Mouse (Mus musculus): Measurements from ENCODE around the gene Gdpgp1.

Gene Gdpgp1

GRCm38 (mm10) chr7:80232489-80233029 is at the start of gene Gdpgp1, which contains the start of gene Cib1:
TSS of gene Gdpgp1 (plus strand) at chr7:80232865.
TSS of gene Cib1 (minus strand) at chr7:80232813.
- H3K27me3 ChIP-seq (ENCODE audit: control insufficient read depth, insufficient read depth, low read length, poor library complexity, severe bottlenecking): no peaks in the 10 kb centered on the region
- peak; percentile 98 for DNase-seq (ENCODE audit: low read depth, low spot score)
- H3K36me3 ChIP-seq (ENCODE audit: control insufficient read depth, insufficient read depth, low read length, poor library complexity, severe bottlenecking): peaks cover 4% of the 10 kb centered on the region; the same call in 1 of the 2 replicates

DNA sequence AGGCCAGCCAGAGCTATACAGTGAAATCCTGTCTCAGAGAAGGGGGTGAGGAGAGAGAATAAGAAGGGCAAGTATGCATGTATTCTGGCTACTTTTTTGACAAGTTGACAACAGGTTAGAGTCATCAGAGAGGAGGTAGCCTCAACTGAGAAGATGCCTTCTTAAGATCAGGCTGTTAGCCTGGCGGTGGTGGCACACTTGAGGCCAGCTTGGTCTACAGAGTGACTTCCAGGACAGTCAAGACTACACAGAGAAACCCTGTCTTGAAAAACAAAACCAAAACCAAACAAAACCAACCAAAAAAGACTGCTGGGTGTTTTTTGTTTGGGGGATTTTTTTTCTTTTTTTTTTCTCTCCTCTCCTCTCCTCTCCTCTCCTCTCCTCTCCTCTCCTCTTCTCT is 49.2 kb upstream of the Gdpgp1 start:
- no peak for DNase-seq (ENCODE audit: low read depth, low spot score)
- Histone ChIP-seq H3K36me3 (ENCODE audit: control insufficient read depth, insufficient read depth, low read length, poor library complexity, severe bottlenecking) (no peaks in the 10 kb centered on the region), H3K27me3 (ENCODE audit: control insufficient read depth, insufficient read depth, low read length, poor library complexity, severe bottlenecking) (no peaks in the 10 kb centered on the region)

- no peak for DNase-seq (ENCODE audit: low read depth, low spot score)
These were observed 48.7 kb upstream of the Gdpgp1 start for GRCm38 (mm10) chr7:80183969-80184368.

GRCm38 (mm10) chr7:80184551-80184950 is 48.1 kb upstream of the Gdpgp1 start:
- no peak for DNase-seq (ENCODE audit: low read depth, low spot score)
- H3K36me3 ChIP-seq (ENCODE audit: control insufficient read depth, insufficient read depth, low read length, poor library complexity, severe bottlenecking): no peaks in the 10 kb centered on the region

More at GRCm38 (mm10) chr7:80183969-80184368, 48.7 kb upstream of the Gdpgp1 start:
- Histone ChIP-seq H3K27me3 (ENCODE audit: control insufficient read depth, insufficient read depth, low read length, poor library complexity, severe bottlenecking) (no peaks in the 10 kb centered on the region), H3K36me3 (ENCODE audit: control insufficient read depth, insufficient read depth, low read length, poor library complexity, severe bottlenecking) (no peaks in the 10 kb centered on the region)

GRCm38 (mm10) chr7:80184968-80185367 is 47.7 kb upstream of the Gdpgp1 start:
- no peak for DNase-seq (ENCODE audit: low read depth, low spot score)
- Histone ChIP-seq H3K36me3 (ENCODE audit: control insufficient read depth, insufficient read depth, low read length, poor library complexity, severe bottlenecking) (no peaks in the 10 kb centered on the region), H3K27me3 (ENCODE audit: control insufficient read depth, insufficient read depth, low read length, poor library complexity, severe bottlenecking) (no peaks in the 10 kb centered on the region)

More at GRCm38 (mm10) chr7:80184551-80184950, 48.1 kb upstream of the Gdpgp1 start:
- no peaks in the 10 kb centered on the region for H3K27me3 ChIP-seq (ENCODE audit: control insufficient read depth, insufficient read depth, low read length, poor library complexity, severe bottlenecking)

DNA sequence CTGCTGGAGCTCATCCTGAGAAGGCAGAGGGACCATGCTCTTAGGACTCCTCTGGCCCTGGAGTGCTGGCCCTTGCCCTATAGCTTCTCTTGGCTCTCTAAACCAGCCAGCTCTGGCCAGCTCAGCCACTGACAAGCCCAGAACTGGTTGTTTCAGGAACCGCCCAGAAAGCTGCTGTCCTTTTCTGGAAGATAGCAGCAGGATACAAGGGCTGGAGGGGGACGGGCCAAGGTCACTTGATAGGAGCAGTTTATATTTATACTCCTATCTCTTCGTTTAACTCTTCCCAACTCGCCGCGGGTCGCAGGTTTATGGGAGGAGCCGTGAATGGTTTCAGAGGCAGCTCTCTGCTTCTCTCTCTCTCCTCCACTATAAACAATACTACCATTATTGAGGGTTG is 46.6 kb upstream of the Gdpgp1 start:
- Histone ChIP-seq H3K36me3 (ENCODE audit: control insufficient read depth, insufficient read depth, low read length, poor library complexity, severe bottlenecking) (no peaks in the 10 kb centered on the region), H3K27me3 (ENCODE audit: control insufficient read depth, insufficient read depth, low read length, poor library complexity, severe bottlenecking) (no peaks in the 10 kb centered on the region)
- no peak for DNase-seq (ENCODE audit: low read depth, low spot score)

GRCm38 (mm10) chr7:80186531-80187296 is 46.0 kb upstream of the Gdpgp1 start, which contains the start of gene Sema4b:
TSS of gene Sema4b (plus strand) at chr7:80186841.
- DNase-seq (ENCODE audit: low read depth, low spot score): peak; percentile 76
- no peaks in the 10 kb centered on the region for H3K27me3 ChIP-seq (ENCODE audit: control insufficient read depth, insufficient read depth, low read length, poor library complexity, severe bottlenecking)
- no peaks in the 10 kb centered on the region for H3K36me3 ChIP-seq (ENCODE audit: control insufficient read depth, insufficient read depth, low read length, poor library complexity, severe bottlenecking)

GRCm38 (mm10) chr7:80187501-80187900 is 45.2 kb upstream of the Gdpgp1 start:
- H3K36me3 ChIP-seq (ENCODE audit: control insufficient read depth, insufficient read depth, low read length, poor library complexity, severe bottlenecking): no peaks in the 10 kb centered on the region
- no peak for DNase-seq (ENCODE audit: low read depth, low spot score)
- H3K27me3 ChIP-seq (ENCODE audit: control insufficient read depth, insufficient read depth, low read length, poor library complexity, severe bottlenecking): no peaks in the 10 kb centered on the region

DNA sequence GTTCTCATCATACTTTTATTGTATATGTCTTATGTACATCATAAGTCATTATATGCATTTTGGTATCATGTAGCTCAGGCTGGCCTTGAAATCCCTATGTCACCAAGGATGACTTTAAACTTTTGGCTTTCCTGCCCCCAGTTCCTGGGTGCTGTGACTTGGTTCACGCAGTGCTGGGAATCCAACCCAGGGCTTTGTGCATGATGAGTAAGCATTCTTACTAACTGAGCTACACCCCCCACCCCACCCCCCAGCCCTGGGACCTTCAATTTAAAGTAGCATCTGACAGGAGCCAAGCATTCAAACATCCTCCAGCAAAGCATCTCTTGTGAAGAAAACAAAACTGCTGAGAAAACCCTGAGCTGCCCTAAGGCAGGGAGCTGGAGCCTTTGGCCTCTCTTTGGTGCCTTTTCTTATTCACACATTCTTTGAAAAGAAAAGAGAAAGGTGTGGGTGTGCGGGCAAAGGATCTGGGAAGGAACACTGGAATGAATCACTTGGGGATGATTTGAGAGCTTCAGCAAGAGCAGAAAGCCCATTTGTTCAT is 44.0 kb upstream of the Gdpgp1 start:
- Histone ChIP-seq H3K27me3 (ENCODE audit: control insufficient read depth, insufficient read depth, low read length, poor library complexity, severe bottlenecking) (no peaks in the 10 kb centered on the region), H3K36me3 (ENCODE audit: control insufficient read depth, insufficient read depth, low read length, poor library complexity, severe bottlenecking) (no peaks in the 10 kb centered on the region)
- no peak for DNase-seq (ENCODE audit: low read depth, low spot score)

DNA sequence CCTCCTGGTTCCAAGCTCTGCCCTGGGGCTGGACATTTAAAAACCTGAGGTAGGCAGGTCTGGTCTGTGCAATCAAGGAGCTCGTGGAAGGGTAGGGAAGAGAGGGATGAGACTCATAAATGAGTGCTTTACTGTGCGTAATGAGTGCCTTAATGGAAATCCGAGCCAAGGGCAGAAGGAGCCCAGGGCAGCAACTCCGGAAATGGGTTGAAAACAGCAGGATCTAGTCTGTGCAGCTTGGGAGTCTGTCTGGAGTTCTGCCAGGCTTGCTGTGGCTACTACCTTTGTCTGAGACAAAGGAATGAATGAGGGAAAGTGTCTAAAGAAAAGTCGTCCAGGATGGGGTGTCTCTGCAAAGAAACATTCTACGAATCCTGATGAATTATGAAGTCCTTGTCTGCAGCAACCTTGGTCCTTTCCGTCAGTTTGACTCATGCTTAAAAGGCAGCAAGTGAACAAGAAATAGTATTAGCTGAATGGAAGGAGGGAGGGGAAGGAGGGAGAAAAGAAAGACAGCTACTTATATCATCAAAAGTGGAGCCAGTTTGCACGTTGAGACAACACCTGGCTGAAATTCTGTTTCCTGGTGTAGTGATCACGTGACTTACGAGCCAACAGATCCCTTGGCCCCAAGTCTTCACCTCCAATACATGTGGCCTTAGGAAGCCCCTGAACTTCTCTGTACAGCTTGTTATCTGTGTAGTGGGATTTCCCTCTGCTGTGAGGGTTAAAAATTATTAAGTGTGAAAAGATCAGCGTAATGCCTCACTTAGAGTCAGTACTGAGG is 43.3 kb upstream of the Gdpgp1 start:
- no peaks in the 10 kb centered on the region for H3K36me3 ChIP-seq (ENCODE audit: control insufficient read depth, insufficient read depth, low read length, poor library complexity, severe bottlenecking)
- H3K27me3 ChIP-seq (ENCODE audit: control insufficient read depth, insufficient read depth, low read length, poor library complexity, severe bottlenecking): no peaks in the 10 kb centered on the region
- DNase-seq (ENCODE audit: low read depth, low spot score): no peak

DNA sequence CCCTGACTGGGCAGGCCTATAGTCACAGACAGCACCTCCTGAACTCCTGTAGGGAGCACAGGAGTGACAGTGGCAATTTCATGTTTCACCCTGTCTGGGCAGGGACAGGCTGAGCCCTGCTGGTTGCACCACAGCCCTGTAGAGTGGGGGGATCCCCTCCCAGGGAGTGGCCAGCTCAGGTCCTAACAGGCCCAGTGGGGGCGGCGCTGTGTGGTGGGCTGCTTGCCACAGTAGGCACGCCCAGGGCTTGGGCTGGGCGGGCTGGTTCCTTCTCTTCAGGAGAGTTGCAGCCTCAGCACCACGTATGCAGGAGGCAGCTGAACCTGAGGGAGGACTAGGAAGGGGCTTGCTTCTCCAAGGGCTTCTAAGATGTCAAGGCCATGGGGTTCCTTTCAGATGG is 41.2 kb upstream of the Gdpgp1 start:
- DNase-seq (ENCODE audit: low read depth, low spot score): peak; percentile 62
- no peaks in the 10 kb centered on the region for H3K36me3 ChIP-seq (ENCODE audit: control insufficient read depth, insufficient read depth, low read length, poor library complexity, severe bottlenecking)
- no peaks in the 10 kb centered on the region for H3K27me3 ChIP-seq (ENCODE audit: control insufficient read depth, insufficient read depth, low read length, poor library complexity, severe bottlenecking)

- peak; percentile 88 for DNase-seq (ENCODE audit: low read depth, low spot score)
- Histone ChIP-seq H3K36me3 (ENCODE audit: control insufficient read depth, insufficient read depth, low read length, poor library complexity, severe bottlenecking) (no peaks in the 10 kb centered on the region), H3K27me3 (ENCODE audit: control insufficient read depth, insufficient read depth, low read length, poor library complexity, severe bottlenecking) (no peaks in the 10 kb centered on the region)
These were observed 40.2 kb upstream of the Gdpgp1 start for GRCm38 (mm10) chr7:80192226-80193061.

DNA sequence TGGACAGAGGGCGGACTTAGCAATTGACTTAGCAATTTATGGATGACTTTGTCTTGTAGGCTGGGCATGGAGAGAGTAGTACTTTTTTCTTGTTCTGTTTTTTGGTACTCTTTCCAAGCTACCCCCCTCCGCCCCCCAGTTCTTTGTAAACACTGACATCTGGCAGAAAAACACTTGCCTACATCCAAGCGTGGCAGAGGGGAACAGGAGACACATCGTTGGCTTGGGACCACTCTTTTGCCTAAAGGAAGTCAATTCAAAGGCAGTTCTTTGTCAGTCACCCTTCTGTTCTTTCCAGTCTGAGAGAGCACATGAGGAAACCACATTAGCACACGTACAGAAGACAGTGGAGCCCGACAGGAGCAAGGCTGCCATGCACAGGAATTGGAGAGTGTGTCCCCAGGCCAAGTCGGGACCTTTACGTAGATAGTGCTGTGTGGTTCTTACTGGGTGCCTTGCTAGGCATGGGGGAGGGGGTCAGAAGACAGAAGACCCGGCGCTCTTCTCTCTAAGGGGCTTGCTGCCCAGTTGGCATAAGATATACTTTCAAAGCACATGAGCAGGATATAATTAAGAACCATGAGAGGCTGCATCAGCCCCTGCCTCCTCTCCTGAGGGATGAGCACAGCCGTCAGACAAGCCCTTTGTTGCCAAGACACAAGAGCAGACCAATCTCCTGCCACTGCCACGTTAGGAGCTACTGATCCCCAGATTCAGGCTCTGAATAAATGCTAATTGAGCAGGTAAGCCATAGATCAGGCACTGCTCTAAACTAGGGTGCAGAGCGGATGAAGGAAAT is 38.5 kb upstream of the Gdpgp1 start:
- H3K27me3 ChIP-seq (ENCODE audit: control insufficient read depth, insufficient read depth, low read length, poor library complexity, severe bottlenecking): no peaks in the 10 kb centered on the region
- DNase-seq (ENCODE audit: low read depth, low spot score): peak; percentile 53
- H3K36me3 ChIP-seq (ENCODE audit: control insufficient read depth, insufficient read depth, low read length, poor library complexity, severe bottlenecking): no peaks in the 10 kb centered on the region
